Mouse (Mus musculus) intestine, postnatal 0 days (tissue): ENCODE measurements around the gene Emsy. TPM values are rescaled to one million over a fixed set of nuclear protein-coding genes. Genes with fewer than 3 reads are reported as not detected.

ENCODE experiments used
- ATAC-seq: fragments of 200-750 bp; cut with Nextera tagmentation; 2 replicates; pipeline ENCODE4 v1.8.0; 2017; ENCODE audit warnings: mild to moderate bottlenecking, moderate TSS enrichment, moderate library complexity
- H3K27ac ChIP-seq: fragments of 300-500 bp; sonication (generic); 2 replicates; pipeline ENCODE4 v1.5.1; 2014; ENCODE audit warnings: mild to moderate bottlenecking, low read depth, low read length, moderate library complexity
- H3K27me3 ChIP-seq: fragments of 300-500 bp; sonication (generic); replicated peaks from 2 replicates; pipeline ENCODE4 v1.6.1; 2014; ENCODE audit warnings: low read length, mixed read lengths; ENCODE audit not compliant: control insufficient read depth, insufficient read depth
- H3K36me3 ChIP-seq: fragments of 300-500 bp; sonication (generic); 2 replicates; pipeline ENCODE4 v1.6.1; 2014; ENCODE audit warnings: mild to moderate bottlenecking, moderate library complexity; ENCODE audit not compliant: control insufficient read depth, insufficient read depth
- H3K4me1 ChIP-seq: fragments of 300-500 bp; sonication (generic); replicated peaks from 2 replicates; pipeline ENCODE4 v1.6.1; 2014; ENCODE audit warnings: antibody characterized with exemption, low read length, mixed read lengths; ENCODE audit not compliant: control insufficient read depth, insufficient read depth
- H3K4me2 ChIP-seq: fragments of 300-500 bp; sonication (generic); replicated peaks from 2 replicates; pipeline ENCODE4 v1.6.1; 2014; ENCODE audit warnings: low read depth, mild to moderate bottlenecking, moderate library complexity
- H3K4me3 ChIP-seq: fragments of 300-500 bp; sonication (generic); 2 replicates; pipeline ENCODE4 v1.5.1; 2014; ENCODE audit warnings: low read depth, low read length
- H3K9ac ChIP-seq: fragments of 300-500 bp; sonication (generic); 2 replicates; pipeline ENCODE4 v1.6.1; 2014; ENCODE audit warnings: mild to moderate bottlenecking, low read depth, low read length
- H3K9me3 ChIP-seq: fragments of 300-500 bp; sonication (generic); 2 replicates; pipeline ENCODE4 v1.6.1; 2016; ENCODE audit warnings: mixed run types; ENCODE audit not compliant: control insufficient read depth
- CTCF ChIP-seq: sonication (generic); IDR thresholded peaks from 2 replicates; pipeline ENCODE4 v1.5.1; 2016; ENCODE audit warnings: low read depth, mild to moderate bottlenecking, control low read depth, antibody characterized with exemption, moderate library complexity
- WGBS: fragments of 180-500 bp; shearing (Covaris S2); extraction: QIAGEN DNeasy Blood & Tissue Kit; methylation state at CpG from one replicate; pipeline ENCODE4 v1.1.7; 2014; 5-methylcytosine and 5-hydroxymethylcytosine counted together
- polyA plus RNA-seq: library from polyadenylated mRNA; unstranded; fragments of >200 nt; fragmentation: Nextera tagmentation; extraction: Ambion mirVana; gene quantifications from 2 replicates; pipeline ENCODE4 v1.2.1, GENCODE M21; 2015

Gene Emsy
- polyA plus RNA-seq, 1 experiment from 2014 or later, result 5.8 TPM

GRCm38 (mm10) chr7:98685895-98686294 is 29.3 kb upstream of the Emsy start:
- peak; percentile 73 for TF ChIP-seq CTCF
- WGBS, result 44% methylated on average over 13 of the region's 13 CpGs
- Histone ChIP-seq H3K4me3 (no peak overlapping the region), H3K27ac (no peak overlapping the region), H3K4me1 (no peaks in the 10 kb centered on the region), H3K4me2 (no peak overlapping the region), H3K9me3 (no peaks in the 10 kb centered on the region), H3K27me3 (no peaks in the 10 kb centered on the region), H3K36me3 (no peaks in the 10 kb centered on the region), H3K9ac (no peak overlapping the region)
- no peak for ATAC-seq

DNA sequence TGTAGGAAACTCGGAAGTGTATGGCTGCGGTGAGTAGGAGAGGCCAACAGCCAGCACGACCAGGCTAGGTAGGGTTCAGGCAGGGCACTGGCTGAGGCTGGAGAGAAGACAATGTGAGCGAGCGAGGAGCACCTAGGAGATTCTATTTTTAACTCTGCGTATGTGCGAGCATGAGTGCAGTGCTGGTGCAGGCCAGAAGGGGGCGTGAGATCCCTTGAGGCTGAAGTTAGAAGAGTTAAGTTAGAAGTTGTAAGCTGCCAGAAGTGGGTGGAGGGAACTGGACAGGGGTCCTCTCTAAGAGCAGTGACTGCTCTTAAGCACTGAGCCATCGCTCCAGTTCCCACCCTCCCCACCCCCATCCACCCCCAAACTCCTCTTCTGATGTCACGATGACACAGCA is 26.2 kb upstream of the Emsy start:
- ATAC-seq, result no peak
- H3K27me3 ChIP-seq, result no peaks in the 10 kb centered on the region

GRCm38 (mm10) chr7:98680691-98681090 is 24.1 kb upstream of the Emsy start:
- Histone ChIP-seq H3K4me1 (no peaks in the 10 kb centered on the region), H3K4me3 (no peak overlapping the region), H3K27me3 (no peaks in the 10 kb centered on the region), H3K4me2 (no peak overlapping the region), H3K9me3 (no peaks in the 10 kb centered on the region), H3K27ac (no peak overlapping the region), H3K9ac (no peak overlapping the region), H3K36me3 (no peaks in the 10 kb centered on the region)
- ATAC-seq, result no peak
- no peak for TF ChIP-seq CTCF
- WGBS, result 52% methylated on average over 2 of the region's 2 CpGs

More for the DNA sequence above, 26.2 kb upstream of the Emsy start:
- Histone ChIP-seq H3K4me2 (no peak overlapping the region), H3K4me3 (no peak overlapping the region), H3K27ac (no peak overlapping the region), H3K4me1 (no peaks in the 10 kb centered on the region), H3K9me3 (no peaks in the 10 kb centered on the region), H3K36me3 (no peaks in the 10 kb centered on the region), H3K9ac (no peak overlapping the region)
- 87% methylated on average over 10 of the region's 10 CpGs for WGBS
- TF ChIP-seq CTCF, result 0 out of 2 replicates have a peak, but pooled peaks have one; percentile 14

DNA sequence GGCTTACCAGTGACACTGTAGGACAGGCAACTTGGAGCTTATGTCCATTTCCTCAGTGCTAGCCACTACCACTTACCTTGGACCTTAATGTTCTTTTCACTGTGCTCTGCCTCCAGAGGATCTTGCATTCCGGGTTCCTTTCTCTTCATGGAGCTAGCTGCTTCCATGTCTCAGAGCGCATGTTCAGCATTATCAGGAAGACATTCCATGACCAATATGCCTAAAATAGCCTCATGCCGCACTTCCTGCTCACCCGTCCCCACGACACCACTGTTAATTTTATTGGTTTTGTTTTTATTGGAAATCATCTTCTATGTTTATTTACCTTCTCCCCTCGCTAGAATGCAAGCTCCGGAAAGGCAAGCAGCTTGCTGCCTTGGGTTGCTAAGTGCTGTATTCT is 21.9 kb upstream of the Emsy start:
- no peak for ATAC-seq
- TF ChIP-seq CTCF, result no peak
- Histone ChIP-seq H3K27ac (no peak overlapping the region), H3K4me1 (no peaks in the 10 kb centered on the region), H3K9me3 (no peaks in the 10 kb centered on the region), H3K27me3 (no peaks in the 10 kb centered on the region), H3K9ac (no peak overlapping the region), H3K4me2 (no peak overlapping the region; the same call in 1 of the 2 replicates), H3K36me3 (no peaks in the 10 kb centered on the region), H3K4me3 (no peak overlapping the region)
- 49% methylated on average over 7 of the region's 7 CpGs for WGBS

GRCm38 (mm10) chr7:98677511-98677910 is 20.9 kb upstream of the Emsy start:
- H3K36me3 ChIP-seq, result no peaks in the 10 kb centered on the region
- no peak for ATAC-seq
- no peak for TF ChIP-seq CTCF
- no peak overlapping the region for H3K4me2 ChIP-seq
- no peaks in the 10 kb centered on the region for H3K4me1 ChIP-seq
- no peak overlapping the region for H3K4me3 ChIP-seq
- no peak overlapping the region for H3K9ac ChIP-seq
- no peak overlapping the region for H3K27ac ChIP-seq
- 80% methylated on average over 2 of the region's 2 CpGs for WGBS
- no peaks in the 10 kb centered on the region for H3K9me3 ChIP-seq
- no peaks in the 10 kb centered on the region for H3K27me3 ChIP-seq

DNA sequence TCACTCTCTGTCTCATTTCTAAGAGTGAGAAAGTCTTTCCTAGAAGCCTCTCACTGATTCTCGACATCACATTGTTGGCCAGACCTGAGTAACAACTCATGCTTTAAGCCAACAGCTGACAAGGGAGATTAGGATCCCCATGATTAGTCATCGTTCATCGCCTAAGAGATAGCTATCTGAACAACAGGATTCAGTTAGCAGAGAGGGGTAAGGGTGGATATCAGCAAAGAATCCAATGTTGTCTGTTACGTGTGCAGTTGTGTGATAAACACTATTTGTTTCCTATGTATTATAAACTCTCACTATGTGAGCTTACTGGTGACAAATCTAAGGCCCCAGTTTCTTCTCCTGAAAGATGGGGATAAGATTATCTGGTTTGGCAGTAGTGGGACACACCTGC is 17.8 kb upstream of the Emsy start:
- Histone ChIP-seq H3K4me3 (no peak overlapping the region), H3K27me3 (no peaks in the 10 kb centered on the region), H3K9ac (no peak overlapping the region), H3K4me2 (no peak overlapping the region), H3K36me3 (no peaks in the 10 kb centered on the region), H3K9me3 (no peaks in the 10 kb centered on the region), H3K4me1 (no peaks in the 10 kb centered on the region), H3K27ac (no peak overlapping the region)
- 54% methylated on average over 4 of the region's 4 CpGs for WGBS
- no peak for TF ChIP-seq CTCF
- ATAC-seq, result no peak

GRCm38 (mm10) chr7:98672241-98672955 is 15.8 kb upstream of the Emsy start:
- Histone ChIP-seq H3K9ac (no peak overlapping the region), H3K4me2 (no peak overlapping the region), H3K4me1 (no peaks in the 10 kb centered on the region), H3K9me3 (no peaks in the 10 kb centered on the region), H3K4me3 (no peak overlapping the region), H3K36me3 (no peaks in the 10 kb centered on the region), H3K27ac (no peak overlapping the region), H3K27me3 (no peaks in the 10 kb centered on the region)
- WGBS, result 51% methylated on average over 11 of the region's 11 CpGs
- TF ChIP-seq CTCF, result no peak
- ATAC-seq, result no peak
